Mouse (Mus musculus) hindbrain, embryonic 12.5 days (tissue): ENCODE measurements at regions not wholly inside any gene's neighbourhood (a gene's known extent, or its start where the extent isn't known, plus 50 kb on each side); places are given as distances from the start of the nearest gene placed in this dataset.

Experiments
- ATAC-seq: fragments of 200-750 bp; cut with Nextera tagmentation; 2 replicates; pipeline ENCODE4 v1.8.0; 2017; ENCODE audit warnings: moderate TSS enrichment; ENCODE audit not compliant: low FRiP score
- H3K27ac ChIP-seq: fragments of 300-500 bp; sonication (generic); 2 replicates; pipeline ENCODE4 v1.5.1; 2016; ENCODE audit warnings: mild to moderate bottlenecking
- H3K27me3 ChIP-seq: fragments of 300-500 bp; sonication (generic); 2 replicates; pipeline ENCODE4 v1.6.1; 2016; ENCODE audit warnings: mild to moderate bottlenecking
- H3K36me3 ChIP-seq: fragments of 300-500 bp; sonication (generic); 2 replicates; pipeline ENCODE4 v1.6.1; 2016; ENCODE audit warnings: mild to moderate bottlenecking
- H3K4me1 ChIP-seq: fragments of 300-500 bp; sonication (generic); 2 replicates; pipeline ENCODE4 v1.6.1; 2016
- H3K4me2 ChIP-seq: fragments of 300-500 bp; sonication (generic); replicated peaks from 2 replicates; pipeline ENCODE4 v1.6.1; 2016; ENCODE audit warnings: mild to moderate bottlenecking
- H3K4me3 ChIP-seq: fragments of 300-500 bp; sonication (generic); 2 replicates; pipeline ENCODE4 v1.5.1; 2016; ENCODE audit warnings: mild to moderate bottlenecking
- H3K9ac ChIP-seq: fragments of 300-500 bp; sonication (generic); 2 replicates; pipeline ENCODE4 v1.6.1; 2016; ENCODE audit warnings: mild to moderate bottlenecking, moderate library complexity
- H3K9me3 ChIP-seq: fragments of 300-500 bp; sonication (generic); replicated peaks from 2 replicates; pipeline ENCODE4 v1.6.1; 2016; ENCODE audit warnings: mild to moderate bottlenecking
- WGBS: fragments of 180-500 bp; shearing (Covaris S2); methylation state at CpG from one replicate; pipeline ENCODE4 v1.1.7; 2016; 5-methylcytosine and 5-hydroxymethylcytosine counted together

- WGBS: 79% methylated on average over 3 of the region's 3 CpGs
- Histone ChIP-seq H3K4me2 (no peak overlapping the region), H3K4me3 (no peak overlapping the region), H3K36me3 (no peaks in the 10 kb centered on the region), H3K9ac (no peak overlapping the region), H3K27ac (no peak overlapping the region), H3K27me3 (no peaks in the 10 kb centered on the region), H3K9me3 (no peaks in the 10 kb centered on the region), H3K4me1 (no peaks in the 10 kb centered on the region)
- no peak for ATAC-seq
Measured at GRCm38 (mm10) chr10:29736677-29737076, 201.0 kb upstream of the Rspo3 start.

GRCm38 (mm10) chr10:29725319-29725718, 189.7 kb upstream of the Rspo3 start:
- no peaks in the 10 kb centered on the region for H3K36me3 ChIP-seq
- H3K9ac ChIP-seq: no peak overlapping the region
- WGBS: 88% methylated on average over 3 of the region's 3 CpGs
- no peak for ATAC-seq
- no peak overlapping the region for H3K4me3 ChIP-seq
- H3K27me3 ChIP-seq: no peaks in the 10 kb centered on the region
- H3K27ac ChIP-seq: no peak overlapping the region
- no peak overlapping the region for H3K4me2 ChIP-seq
- H3K9me3 ChIP-seq: no peaks in the 10 kb centered on the region
- H3K4me1 ChIP-seq: no peaks in the 10 kb centered on the region

- Histone ChIP-seq H3K4me3 (no peak overlapping the region), H3K4me2 (no peak overlapping the region), H3K4me1 (no peaks in the 10 kb centered on the region), H3K9ac (no peak overlapping the region), H3K27ac (no peak overlapping the region), H3K9me3 (no peaks in the 10 kb centered on the region), H3K36me3 (no peaks in the 10 kb centered on the region), H3K27me3 (no peaks in the 10 kb centered on the region)
- ATAC-seq: no peak
- 69% methylated on average over 1 of the region's 1 CpGs for WGBS
Measured at GRCm38 (mm10) chr10:29710967-29711366, 175.3 kb upstream of the Rspo3 start.

GRCm38 (mm10) chr10:29708653-29709052, 173.0 kb upstream of the Rspo3 start:
- Histone ChIP-seq H3K4me1 (no peaks in the 10 kb centered on the region), H3K4me2 (no peak overlapping the region), H3K9me3 (no peaks in the 10 kb centered on the region), H3K27me3 (no peaks in the 10 kb centered on the region), H3K9ac (no peak overlapping the region), H3K27ac (no peak overlapping the region), H3K36me3 (no peaks in the 10 kb centered on the region), H3K4me3 (no peak overlapping the region)
- ATAC-seq: no peak
- 57% methylated on average over 2 of the region's 2 CpGs for WGBS

GRCm38 (mm10) chr10:29693009-29693935, 157.6 kb upstream of the Rspo3 start:
- no peak for ATAC-seq
- Histone ChIP-seq H3K36me3 (no peaks in the 10 kb centered on the region), H3K4me1 (no peaks in the 10 kb centered on the region), H3K27ac (no peak overlapping the region), H3K4me2 (no peak overlapping the region), H3K4me3 (no peak overlapping the region), H3K9ac (no peak overlapping the region), H3K27me3 (no peaks in the 10 kb centered on the region), H3K9me3 (no peaks in the 10 kb centered on the region)
- 81% methylated on average over 15 of the region's 15 CpGs for WGBS

DNA sequence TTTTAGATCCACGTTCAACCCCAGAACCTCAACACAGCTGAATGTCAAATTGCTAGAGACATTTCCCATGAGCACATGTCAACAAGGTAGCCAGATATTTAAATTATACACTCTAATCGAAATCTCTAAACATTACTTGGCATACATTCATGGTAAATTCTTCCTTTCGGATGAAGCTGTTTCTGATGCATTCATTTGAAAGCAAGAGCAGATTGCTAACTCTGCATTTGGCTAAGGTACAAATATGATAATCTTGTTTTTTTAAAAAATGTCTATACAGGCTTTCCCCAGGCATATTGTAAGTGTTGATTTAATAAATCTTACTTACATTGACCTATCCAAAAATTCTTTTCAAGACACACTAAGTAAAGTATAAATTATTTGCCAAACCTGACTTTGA, 153.9 kb upstream of the Rspo3 start:
- Histone ChIP-seq H3K4me2 (no peak overlapping the region), H3K9me3 (no peaks in the 10 kb centered on the region), H3K9ac (no peak overlapping the region), H3K36me3 (no peaks in the 10 kb centered on the region), H3K4me3 (no peak overlapping the region), H3K27me3 (no peaks in the 10 kb centered on the region), H3K27ac (no peak overlapping the region), H3K4me1 (no peaks in the 10 kb centered on the region)
- no peak for ATAC-seq
- 86% methylated on average over 3 of the region's 3 CpGs for WGBS

- Histone ChIP-seq H3K4me3 (no peak overlapping the region), H3K9me3 (no peaks in the 10 kb centered on the region), H3K9ac (no peak overlapping the region), H3K27ac (no peak overlapping the region), H3K4me1 (no peaks in the 10 kb centered on the region), H3K36me3 (no peaks in the 10 kb centered on the region), H3K27me3 (no peaks in the 10 kb centered on the region), H3K4me2 (no peak overlapping the region)
- no peak for ATAC-seq
- WGBS: 50% methylated on average over 5 of the region's 5 CpGs
Measured at GRCm38 (mm10) chr10:29686982-29687381, 151.3 kb upstream of the Rspo3 start.

DNA sequence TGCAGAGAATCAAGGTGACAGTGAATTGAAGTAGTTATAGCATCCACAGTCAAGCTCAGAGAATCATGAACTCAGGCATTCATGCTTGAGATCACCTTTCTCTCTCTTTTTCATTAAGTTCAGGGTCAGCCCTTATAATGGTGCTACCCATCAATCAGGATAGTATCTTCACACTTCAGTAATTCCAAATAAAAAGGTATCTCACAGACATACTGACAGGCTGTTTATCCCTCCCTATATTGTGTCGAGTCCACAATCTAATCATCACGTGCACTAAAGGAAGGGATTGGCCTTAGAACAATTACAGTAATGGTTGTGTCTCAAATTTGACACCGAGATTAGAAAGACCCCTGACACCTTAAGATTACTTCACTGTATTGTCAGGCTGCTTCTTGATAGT, 138.7 kb upstream of the Rspo3 start:
- H3K9ac ChIP-seq: no peak overlapping the region
- WGBS: 33% methylated on average over 3 of the region's 3 CpGs
- no peaks in the 10 kb centered on the region for H3K27me3 ChIP-seq
- no peak; the same call in 1 of the 2 replicates for ATAC-seq
- H3K36me3 ChIP-seq: no peaks in the 10 kb centered on the region
- no peak overlapping the region for H3K4me3 ChIP-seq
- H3K9me3 ChIP-seq: no peaks in the 10 kb centered on the region
- H3K4me2 ChIP-seq: no peak overlapping the region
- no peaks in the 10 kb centered on the region for H3K4me1 ChIP-seq
- H3K27ac ChIP-seq: no peak overlapping the region

- no peaks in the 10 kb centered on the region for H3K9me3 ChIP-seq
- H3K27ac ChIP-seq: no peak overlapping the region
- H3K9ac ChIP-seq: no peak overlapping the region
- H3K4me3 ChIP-seq: no peak overlapping the region
- 78% methylated on average over 1 of the region's 1 CpGs for WGBS
- H3K36me3 ChIP-seq: no peaks in the 10 kb centered on the region
- no peaks in the 10 kb centered on the region for H3K27me3 ChIP-seq
- ATAC-seq: no peak
- H3K4me2 ChIP-seq: no peak overlapping the region
- no peaks in the 10 kb centered on the region for H3K4me1 ChIP-seq
Measured at GRCm38 (mm10) chr10:29661752-29662151, 126.1 kb upstream of the Rspo3 start.

DNA sequence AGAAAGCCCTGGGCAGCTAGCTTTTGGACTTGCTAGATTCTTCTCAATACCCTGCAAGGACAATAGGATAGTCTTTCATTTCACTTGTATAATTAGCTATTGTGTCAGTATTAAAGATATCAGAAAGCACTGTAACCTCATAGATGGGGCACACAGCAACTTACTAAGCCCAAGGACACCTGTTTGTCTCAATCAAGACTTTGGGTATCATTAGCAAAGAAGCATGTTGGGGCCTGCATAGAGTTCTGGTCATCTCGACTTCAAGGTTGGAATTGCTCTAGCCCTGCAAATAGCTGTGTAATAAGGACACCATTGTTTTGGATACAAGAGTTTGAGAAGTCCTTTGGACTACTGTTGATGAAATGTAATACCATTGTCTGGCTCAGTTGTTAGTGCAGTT, 104.6 kb upstream of the Rspo3 start:
- 76% methylated on average over 1 of the region's 1 CpGs for WGBS
- H3K4me3 ChIP-seq: no peak overlapping the region
- H3K4me2 ChIP-seq: no peak overlapping the region
- no peaks in the 10 kb centered on the region for H3K9me3 ChIP-seq
- no peak overlapping the region for H3K27ac ChIP-seq
- ATAC-seq: no peak
- no peak overlapping the region for H3K9ac ChIP-seq
- H3K4me1 ChIP-seq: no peaks in the 10 kb centered on the region
- no peaks in the 10 kb centered on the region for H3K27me3 ChIP-seq
- H3K36me3 ChIP-seq: no peaks in the 10 kb centered on the region

DNA sequence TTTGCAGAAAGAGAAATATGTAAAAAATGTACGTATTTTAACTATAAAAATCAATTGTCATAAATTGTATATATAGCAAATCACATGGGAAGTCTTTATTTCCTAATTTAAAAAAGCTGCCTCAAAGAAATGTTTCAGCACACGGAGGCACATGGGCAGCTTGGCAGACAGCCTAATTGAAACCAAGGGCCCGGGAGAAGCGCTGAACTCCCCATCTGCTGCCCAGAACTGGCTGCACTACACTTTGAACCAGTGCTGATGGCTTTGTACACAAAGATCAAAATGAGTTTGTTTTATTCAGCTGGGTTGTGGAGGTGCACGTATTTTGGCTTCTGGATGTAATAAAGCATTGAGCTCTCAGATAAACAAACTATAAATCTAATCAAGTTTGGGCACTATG, 100.2 kb upstream of the Rspo3 start:
- Histone ChIP-seq H3K36me3 (no peaks in the 10 kb centered on the region), H3K27ac (no peak overlapping the region), H3K4me3 (no peak overlapping the region), H3K9ac (no peak overlapping the region), H3K27me3 (no peaks in the 10 kb centered on the region), H3K4me2 (no peak overlapping the region), H3K9me3 (no peaks in the 10 kb centered on the region), H3K4me1 (no peaks in the 10 kb centered on the region)
- WGBS: 53% methylated on average over 5 of the region's 5 CpGs
- ATAC-seq: no peak

DNA sequence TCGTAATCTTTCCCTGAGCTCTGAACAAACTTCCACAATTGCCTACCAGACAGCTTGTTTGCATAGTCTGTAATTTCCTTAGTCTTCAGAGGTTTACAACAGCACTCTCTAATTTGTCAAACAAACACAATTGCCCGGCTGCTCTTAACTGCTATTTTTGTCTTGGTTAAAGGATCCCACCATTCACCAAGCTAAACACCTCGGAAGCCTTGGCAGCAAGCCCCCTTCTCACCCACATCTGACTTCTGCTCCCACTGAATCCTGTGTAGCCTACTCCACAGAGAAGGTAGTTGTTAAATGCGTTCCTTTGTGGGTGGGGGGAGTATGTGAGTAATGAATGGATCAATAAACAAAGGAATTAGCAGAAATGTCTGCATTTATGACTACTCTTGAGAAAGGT, 59.8 kb upstream of the Rspo3 start:
- WGBS: 46% methylated on average over 4 of the region's 4 CpGs
- Histone ChIP-seq H3K9ac (no peak overlapping the region), H3K4me3 (no peak overlapping the region)

DNA sequence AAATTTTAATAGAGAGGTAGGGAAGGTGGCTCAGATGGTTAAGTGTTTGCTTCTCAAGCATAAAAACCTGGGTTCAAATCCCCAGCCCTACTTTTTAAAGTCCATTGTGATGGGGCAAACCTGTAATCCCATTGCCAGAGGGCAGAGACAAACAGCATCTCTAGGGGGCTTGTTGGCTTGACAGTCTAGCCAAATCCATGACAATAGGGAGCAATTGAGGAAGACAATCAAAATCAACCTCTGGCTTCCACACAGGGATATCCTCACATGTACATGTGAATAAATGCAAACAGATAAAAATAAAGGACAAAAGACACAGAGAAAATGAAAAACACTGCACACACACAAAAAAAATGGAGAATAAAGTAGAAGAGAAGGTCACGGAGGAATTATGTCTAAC, 59.3 kb upstream of the Rspo3 start:
- Histone ChIP-seq H3K27me3 (no peaks in the 10 kb centered on the region), H3K36me3 (no peaks in the 10 kb centered on the region), H3K9ac (no peak overlapping the region), H3K4me2 (no peak overlapping the region), H3K4me3 (no peak overlapping the region), H3K4me1 (no peaks in the 10 kb centered on the region), H3K9me3 (no peaks in the 10 kb centered on the region), H3K27ac (no peak overlapping the region)
- 67% methylated on average over 1 of the region's 1 CpGs for WGBS
- no peak for ATAC-seq

More for the DNA sequence above, 59.8 kb upstream of the Rspo3 start:
- no peaks in the 10 kb centered on the region for H3K36me3 ChIP-seq
- no peaks in the 10 kb centered on the region for H3K27me3 ChIP-seq
- H3K4me1 ChIP-seq: no peaks in the 10 kb centered on the region
- ATAC-seq: no peak
- no peak overlapping the region for H3K27ac ChIP-seq
- no peaks in the 10 kb centered on the region for H3K9me3 ChIP-seq
- H3K4me2 ChIP-seq: no peak overlapping the region
